Mouse (Mus musculus): ENCODE results near the gene Mageh1. TPM values are rescaled to one million over a fixed set of nuclear protein-coding genes. Genes with fewer than 3 reads are reported as not detected.
"Not testable (repeated sequence)": the region's sequence is repeated elsewhere in the genome, so short reads cannot be mapped to it uniquely, and the experiment has no call there.

Gene Mageh1
- total and polyA plus RNA-seq, 3 experiments = 8.7 to 13.3 (median 11.7) TPM

DNA sequence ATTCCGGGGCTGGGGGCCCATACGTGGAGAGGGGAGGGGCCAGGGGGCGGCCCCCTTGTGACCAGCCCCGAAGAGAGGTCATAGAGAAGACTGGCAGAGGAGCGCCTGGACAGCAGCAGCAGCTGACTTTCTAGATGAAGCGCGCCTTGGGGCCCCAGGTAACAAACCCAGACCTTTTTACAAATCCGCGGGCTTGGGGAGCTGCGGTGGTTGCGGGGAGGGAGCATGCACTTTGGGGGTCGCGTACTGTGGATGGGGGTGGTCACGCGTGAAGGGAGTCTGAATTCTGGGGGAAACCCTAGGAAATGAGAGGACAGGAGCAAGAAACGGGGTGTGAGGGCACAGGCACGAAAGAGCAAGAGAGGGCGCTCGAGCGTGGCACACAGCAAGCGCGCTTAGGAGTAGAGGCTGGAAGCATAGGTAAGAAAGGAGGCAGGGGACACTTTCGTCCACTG, 31.0 kb downstream of the Mageh1 start, which contains the start of gene Usp51:
Usp51 (plus strand) TSS at position 83 of the 455 bp plus-strand sequence.
- Histone ChIP-seq H3K36me3 (replicated peaks in 1 of 2; ENCODE audit: control insufficient read depth in 1 of 2, insufficient read depth in 1 of 2, low read length in 1 of 2) (no peaks in the 10 kb centered on the region), H3K79me2 (replicated peaks; ENCODE audit: control insufficient read depth, extremely low read depth, insufficient read depth, poor library complexity, severe bottlenecking) (no peaks in the 10 kb centered on the region), H3K4me3 (replicated peaks in 1 of 3; ENCODE audit: low read depth in 2 of 3, low read length in 2 of 3, poor library complexity in 1 of 3) (peak within 1 kb of the TSS; percentile 52 to 91 (median 69)), H3K4me2 (ENCODE audit: insufficient read depth, low read depth, poor library complexity, severe bottlenecking) (peak within 1 kb of the TSS; percentile 55), H3K27me3 (replicated peaks) (no peaks in the 10 kb centered on the region), H3K4me1 (ENCODE audit: control insufficient read depth in 1 of 2, insufficient read depth in 2 of 2) (no peaks in the 10 kb centered on the region), H3K9ac (ENCODE audit: insufficient read depth, low read depth) (peak within 1 kb of the TSS; percentile 50), H3K9me3 (replicated peaks; ENCODE audit: low read length) (no peaks in the 10 kb centered on the region), H3K27ac (ENCODE audit: insufficient read depth, low read depth) (peak within 1 kb of the TSS; percentile 54; the same call in 1 of the 2 replicates)
- TF ChIP-seq MAZ (IDR thresholded peaks at IDR 0.05; ENCODE audit: low read depth, low read length) = no peak
- no peak for TF ChIP-seq ZNF384 (IDR thresholded peaks at IDR 0.05; ENCODE audit: low read depth, low read length)
- peak in 1 of 2 experiments; percentile 50; a peak in 2 of 4 replicates for TF ChIP-seq CTCF (conservative IDR thresholded peaks at IDR 0.05 in 1 of 2, IDR thresholded peaks at IDR 0.05 in 1 of 2; ENCODE audit: low read depth in 2 of 2, low read length in 2 of 2)
- peak; percentile 22 for TF ChIP-seq RAD21 (IDR thresholded peaks at IDR 0.05; ENCODE audit: low read depth, low read length)
- TF ChIP-seq PAX5 (IDR thresholded peaks at IDR 0.05; ENCODE audit: low read length) = no peak
- no peak for TF ChIP-seq USF2 (conservative IDR thresholded peaks at IDR 0.05; ENCODE audit: low read depth, low read length)
- dilution Hi-C loops (cut with MboI; ENCODE audit: extremely low pct_ligation_motif_present, extremely low pct_unique_long_range_greater_than_20kb, low sequenced_read_pairs) (no loop called here), in situ Hi-C loops (cut with MboI; ENCODE audit: low pct_ligation_motif_present, low pct_unique_long_range_greater_than_20kb, low sequenced_read_pairs) (no loop called here)
- DNase-seq (ENCODE audit: extremely low read depth) = peak; percentile 33

DNA sequence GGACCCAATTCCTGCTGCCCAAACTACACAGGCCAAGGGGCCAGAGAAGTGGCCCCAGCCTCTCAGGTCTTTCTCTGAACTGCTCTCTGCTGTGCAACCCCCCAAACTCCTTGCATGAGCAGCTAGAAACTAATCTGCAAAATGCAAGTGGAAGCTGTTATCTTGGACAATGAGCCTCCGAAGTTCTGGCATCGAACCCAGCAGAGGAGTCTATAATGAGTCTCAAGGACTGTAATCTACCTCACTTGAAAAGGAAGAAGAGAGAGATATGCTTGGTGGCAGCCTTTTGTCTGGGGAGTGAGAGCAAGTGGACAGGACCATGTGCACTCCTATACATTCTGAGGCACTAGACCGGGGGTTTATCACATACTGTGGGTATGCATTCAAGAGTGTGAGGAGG, 41.3 kb downstream of the Mageh1 start:
- H3K27ac ChIP-seq (ENCODE audit: insufficient read depth, low read depth); in situ Hi-C loops (cut with MboI; ENCODE audit: low pct_ligation_motif_present, low pct_unique_long_range_greater_than_20kb, low sequenced_read_pairs); H3K4me2 ChIP-seq (ENCODE audit: insufficient read depth, low read depth, poor library complexity, severe bottlenecking); DNase-seq (ENCODE audit: extremely low read depth); H3K27me3 ChIP-seq (replicated peaks); H3K9ac ChIP-seq (ENCODE audit: insufficient read depth, low read depth); dilution Hi-C loops (cut with MboI; ENCODE audit: extremely low pct_ligation_motif_present, extremely low pct_unique_long_range_greater_than_20kb, low sequenced_read_pairs); H3K4me1 ChIP-seq (ENCODE audit: control insufficient read depth in 1 of 2, insufficient read depth in 2 of 2); H3K36me3 ChIP-seq (replicated peaks in 1 of 2; ENCODE audit: control insufficient read depth in 1 of 2, insufficient read depth in 1 of 2, low read length in 1 of 2); H3K79me2 ChIP-seq (replicated peaks; ENCODE audit: control insufficient read depth, extremely low read depth, insufficient read depth, poor library complexity, severe bottlenecking); H3K4me3 ChIP-seq (replicated peaks in 1 of 3; ENCODE audit: low read depth in 2 of 3, low read length in 2 of 3, poor library complexity in 1 of 3); H3K9me3 ChIP-seq (replicated peaks; ENCODE audit: low read length): not testable (repeated sequence)

DNA sequence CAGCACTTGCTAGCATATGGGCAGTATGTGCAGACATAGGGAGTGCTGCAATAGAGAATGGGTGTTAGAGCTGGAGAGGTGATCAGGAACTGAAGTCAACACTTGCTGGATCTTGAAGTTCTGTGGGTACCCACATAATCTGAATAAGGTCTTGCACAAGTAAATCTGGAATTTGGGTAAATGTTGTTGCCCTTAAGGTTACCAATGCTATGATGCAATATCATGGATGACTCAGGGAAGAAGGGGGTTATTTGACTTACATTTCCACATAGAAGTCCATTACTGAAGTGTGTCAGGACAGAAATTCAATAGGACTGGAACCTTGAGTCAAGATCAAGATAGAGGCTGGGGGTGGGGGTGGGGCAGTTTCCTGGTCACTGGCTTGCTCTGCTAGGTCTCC, 47.5 kb downstream of the Mageh1 start:
- H3K9ac ChIP-seq (ENCODE audit: insufficient read depth, low read depth); H3K4me1 ChIP-seq (ENCODE audit: control insufficient read depth in 1 of 2, insufficient read depth in 2 of 2); H3K4me3 ChIP-seq (replicated peaks in 1 of 3; ENCODE audit: low read depth in 2 of 3, low read length in 2 of 3, poor library complexity in 1 of 3); dilution Hi-C loops (cut with MboI; ENCODE audit: extremely low pct_ligation_motif_present, extremely low pct_unique_long_range_greater_than_20kb, low sequenced_read_pairs); H3K27me3 ChIP-seq (replicated peaks); H3K79me2 ChIP-seq (replicated peaks; ENCODE audit: control insufficient read depth, extremely low read depth, insufficient read depth, poor library complexity, severe bottlenecking); H3K9me3 ChIP-seq (replicated peaks; ENCODE audit: low read length); H3K36me3 ChIP-seq (replicated peaks in 1 of 2; ENCODE audit: control insufficient read depth in 1 of 2, insufficient read depth in 1 of 2, low read length in 1 of 2); H3K27ac ChIP-seq (ENCODE audit: insufficient read depth, low read depth); in situ Hi-C loops (cut with MboI; ENCODE audit: low pct_ligation_motif_present, low pct_unique_long_range_greater_than_20kb, low sequenced_read_pairs); H3K4me2 ChIP-seq (ENCODE audit: insufficient read depth, low read depth, poor library complexity, severe bottlenecking); DNase-seq (ENCODE audit: extremely low read depth): not testable (repeated sequence)

Other genes with a start within 250 kb of the Mageh1 start
- gene Usp51, start 31.1 kb downstream of the Mageh1 start, total RNA-seq (2012; rRNA removed) = 1.6 and 3.2 TPM in 2 replicates
- gene Usp51, start 31.1 kb downstream of the Mageh1 start, total RNA-seq (2014; rRNA removed) = 3.9 and 4.2 TPM in 2 replicates
- 2.6 and 3.0 TPM in 2 replicates for gene Usp51, start 31.1 kb downstream of the Mageh1 start, polyA plus RNA-seq (2012; ENCODE audit: insufficient read length, low read depth)
- not detected in 2 replicates for gene Foxr2, start 81.2 kb upstream of the Mageh1 start, total RNA-seq (2012; rRNA removed)
- gene Foxr2, start 81.2 kb upstream of the Mageh1 start, total RNA-seq (2014; rRNA removed) = not detected in 2 replicates
- not detected in 2 replicates for gene Foxr2, start 81.2 kb upstream of the Mageh1 start, polyA plus RNA-seq (2012; ENCODE audit: insufficient read length, low read depth)
- 0.08 and 0.17 TPM in 2 replicates for gene Rragb, start 102.4 kb upstream of the Mageh1 start, total RNA-seq (2012; rRNA removed)
- gene Rragb, start 102.4 kb upstream of the Mageh1 start, total RNA-seq (2014; rRNA removed) = 1.7 TPM in 2 replicates
- 1.7 and 2.3 TPM in 2 replicates for gene Rragb, start 102.4 kb upstream of the Mageh1 start, polyA plus RNA-seq (2012; ENCODE audit: insufficient read length, low read depth)
- 0.08 and 0.13 TPM in 2 replicates for gene Klf8, start 199.9 kb upstream of the Mageh1 start, total RNA-seq (2012; rRNA removed)
- gene Klf8, start 199.9 kb upstream of the Mageh1 start, total RNA-seq (2014; rRNA removed) = 0.75 and 0.82 TPM in 2 replicates
- gene Klf8, start 199.9 kb upstream of the Mageh1 start, polyA plus RNA-seq (2012; ENCODE audit: insufficient read length, low read depth) = 0.64 and 1.0 TPM in 2 replicates